Mouse (Mus musculus) ES-Bruce4 (cell line): ENCODE measurements around the gene Lin7a. TPM values are rescaled to one million over a fixed set of nuclear protein-coding genes. Genes with fewer than 3 reads are reported as not detected.

Experiments used
- H3K27ac ChIP-seq: 2 replicates; pipeline ENCODE4 v1.5.1; 2012; ENCODE audit warnings: low read length, inconsistent platforms; ENCODE audit not compliant: insufficient read depth
- H3K27me3 ChIP-seq: 2 replicates; pipeline ENCODE4 v1.6.1; 2012; ENCODE audit warnings: mild to moderate bottlenecking, low read length, inconsistent platforms; ENCODE audit not compliant: control insufficient read depth, poor library complexity, insufficient read depth, severe bottlenecking
- H3K36me3 ChIP-seq: 2 replicates; pipeline ENCODE4 v1.6.1; 2012; ENCODE audit warnings: inconsistent platforms, mild to moderate bottlenecking, low read length, moderate library complexity; ENCODE audit not compliant: control insufficient read depth, poor library complexity, insufficient read depth, severe bottlenecking
- H3K4me1 ChIP-seq: one replicate; pipeline ENCODE4 v1.8.1; 2011; ENCODE audit warnings: low read length; ENCODE audit not compliant: control insufficient read depth, insufficient read depth
- H3K4me3 ChIP-seq: 2 replicates; pipeline ENCODE4 v1.5.1; 2011; ENCODE audit warnings: low read depth, mild to moderate bottlenecking, low read length
- H3K9ac ChIP-seq: 2 replicates; pipeline ENCODE4 v1.6.1; 2012; ENCODE audit warnings: low read depth, mild to moderate bottlenecking, inconsistent platforms; ENCODE audit not compliant: poor library complexity, severe bottlenecking
- H3K9me3 ChIP-seq: replicated peaks from 2 replicates; pipeline ENCODE4 v1.6.1; 2012; ENCODE audit warnings: mild to moderate bottlenecking, low read length, inconsistent platforms; ENCODE audit not compliant: control insufficient read depth, poor library complexity, insufficient read depth, severe bottlenecking
- CTCF ChIP-seq: IDR thresholded peaks from one replicate; pipeline ENCODE4 v1.8.1; 2011; ENCODE audit warnings: low read depth, low read length
- EP300 ChIP-seq: IDR thresholded peaks from 2 replicates; pipeline ENCODE4 v1.6.1; 2011; ENCODE audit warnings: low read depth, low read length; ENCODE audit not compliant: insufficient read depth
- POLR2A ChIP-seq: IDR thresholded peaks from one replicate; pipeline ENCODE4 v1.8.1; 2011; ENCODE audit warnings: low read length; ENCODE audit not compliant: insufficient read depth
- polyA plus RNA-seq: library from polyadenylated mRNA; stranded (reverse); fragments of >200 nt; gene quantifications from 2 replicates; pipeline ENCODE4 v1.2.4, GENCODE M21; 2011; ENCODE audit warnings: low read depth; ENCODE audit not compliant: missing spikeins, insufficient read depth, insufficient read length

Gene Lin7a
- polyA plus RNA-seq, 1 experiment = not detected

GRCm38 (mm10) chr10:107316100-107316499, 44.6 kb downstream of the Lin7a start:
- no peak overlapping the region for H3K4me3 ChIP-seq
- H3K4me1 ChIP-seq = no peaks in the 10 kb centered on the region
- no peak overlapping the region for H3K27ac ChIP-seq
- H3K9ac ChIP-seq = no peak overlapping the region
- H3K36me3 ChIP-seq = no peaks in the 10 kb centered on the region
- H3K9me3 ChIP-seq = no peaks in the 10 kb centered on the region
- H3K27me3 ChIP-seq = no peaks in the 10 kb centered on the region
- TF ChIP-seq EP300 (no peak), POLR2A (no peak), CTCF (no peak)

- no peak overlapping the region for H3K27ac ChIP-seq
- H3K4me1 ChIP-seq = no peaks in the 10 kb centered on the region
- no peak overlapping the region for H3K4me3 ChIP-seq
- H3K9me3 ChIP-seq = no peaks in the 10 kb centered on the region
- H3K9ac ChIP-seq = no peak overlapping the region
- TF ChIP-seq EP300 (no peak), CTCF (no peak), POLR2A (no peak)
- no peaks in the 10 kb centered on the region for H3K27me3 ChIP-seq
- H3K36me3 ChIP-seq = no peaks in the 10 kb centered on the region
Observed at GRCm38 (mm10) chr10:107319648-107320047, 48.2 kb downstream of the Lin7a start.

- Histone ChIP-seq H3K9me3 (no peaks in the 10 kb centered on the region), H3K27me3 (no peaks in the 10 kb centered on the region), H3K4me1 (no peaks in the 10 kb centered on the region), H3K36me3 (no peaks in the 10 kb centered on the region), H3K9ac (no peak overlapping the region), H3K27ac (no peak overlapping the region), H3K4me3 (no peak overlapping the region)
- TF ChIP-seq EP300 = no peak
- no peak for TF ChIP-seq CTCF
- TF ChIP-seq POLR2A = no peak
Observed at GRCm38 (mm10) chr10:107323865-107324264, 52.4 kb downstream of the Lin7a start.

GRCm38 (mm10) chr10:107325558-107325957, 54.1 kb downstream of the Lin7a start:
- Histone ChIP-seq H3K4me3 (no peak overlapping the region), H3K9ac (no peak overlapping the region), H3K9me3 (no peaks in the 10 kb centered on the region), H3K36me3 (no peaks in the 10 kb centered on the region), H3K27me3 (no peaks in the 10 kb centered on the region), H3K27ac (no peak overlapping the region), H3K4me1 (no peaks in the 10 kb centered on the region)
- TF ChIP-seq CTCF (no peak), EP300 (no peak), POLR2A (no peak)

- Histone ChIP-seq H3K27me3 (no peaks in the 10 kb centered on the region; the same call in 1 of the 2 replicates), H3K4me1 (no peaks in the 10 kb centered on the region), H3K27ac (no peak overlapping the region), H3K36me3 (no peaks in the 10 kb centered on the region), H3K4me3 (no peak overlapping the region), H3K9ac (no peak overlapping the region), H3K9me3 (no peaks in the 10 kb centered on the region)
- TF ChIP-seq EP300 = no peak
- TF ChIP-seq POLR2A = no peak
- TF ChIP-seq CTCF = no peak
Observed at GRCm38 (mm10) chr10:107339524-107339923, 68.0 kb downstream of the Lin7a start.

DNA sequence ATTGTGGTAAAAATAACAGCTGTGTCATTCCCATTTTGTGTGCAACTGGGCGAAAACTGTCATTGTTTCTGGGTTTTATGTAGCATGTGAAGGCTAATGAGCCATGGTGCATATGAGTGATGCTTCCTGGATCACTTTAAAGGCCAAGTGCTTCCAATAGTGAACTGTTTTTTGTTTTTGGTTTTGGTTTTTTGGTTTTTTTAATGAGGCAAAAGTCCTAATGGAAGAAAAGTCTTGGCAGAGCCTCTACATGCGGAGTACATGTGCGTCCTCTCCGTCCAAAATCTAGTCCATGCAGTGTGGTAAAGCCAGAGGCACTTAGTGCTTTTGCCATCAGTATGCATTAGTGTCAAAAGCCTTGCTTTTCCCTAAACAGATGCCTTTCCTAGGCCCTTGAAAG, 69.7 kb downstream of the Lin7a start:
- no peak for TF ChIP-seq CTCF
- no peak for TF ChIP-seq EP300
- no peak for TF ChIP-seq POLR2A
- H3K27me3 ChIP-seq = no peaks in the 10 kb centered on the region; the same call in 1 of the 2 replicates
- no peaks in the 10 kb centered on the region for H3K36me3 ChIP-seq
- H3K4me1 ChIP-seq = no peaks in the 10 kb centered on the region
- no peak overlapping the region for H3K27ac ChIP-seq
- H3K4me3 ChIP-seq = no peak overlapping the region
- no peak overlapping the region for H3K9ac ChIP-seq
- H3K9me3 ChIP-seq = no peaks in the 10 kb centered on the region
